Mouse (Mus musculus) CD4-positive, CD25-positive, alpha-beta regulatory T cell, adult 2 months (primary cell): ENCODE measurements at regions not wholly inside any gene's neighbourhood (a gene's known extent, or its start where the extent isn't known, plus 50 kb on each side); places are given as distances from the start of the nearest gene placed in this dataset.

Experiments used
- DNase-seq: peaks from one replicate; pipeline ENCODE4 v3.0.0-alpha.2; 2012; ENCODE audit warnings: low read depth, low spot score

DNA sequence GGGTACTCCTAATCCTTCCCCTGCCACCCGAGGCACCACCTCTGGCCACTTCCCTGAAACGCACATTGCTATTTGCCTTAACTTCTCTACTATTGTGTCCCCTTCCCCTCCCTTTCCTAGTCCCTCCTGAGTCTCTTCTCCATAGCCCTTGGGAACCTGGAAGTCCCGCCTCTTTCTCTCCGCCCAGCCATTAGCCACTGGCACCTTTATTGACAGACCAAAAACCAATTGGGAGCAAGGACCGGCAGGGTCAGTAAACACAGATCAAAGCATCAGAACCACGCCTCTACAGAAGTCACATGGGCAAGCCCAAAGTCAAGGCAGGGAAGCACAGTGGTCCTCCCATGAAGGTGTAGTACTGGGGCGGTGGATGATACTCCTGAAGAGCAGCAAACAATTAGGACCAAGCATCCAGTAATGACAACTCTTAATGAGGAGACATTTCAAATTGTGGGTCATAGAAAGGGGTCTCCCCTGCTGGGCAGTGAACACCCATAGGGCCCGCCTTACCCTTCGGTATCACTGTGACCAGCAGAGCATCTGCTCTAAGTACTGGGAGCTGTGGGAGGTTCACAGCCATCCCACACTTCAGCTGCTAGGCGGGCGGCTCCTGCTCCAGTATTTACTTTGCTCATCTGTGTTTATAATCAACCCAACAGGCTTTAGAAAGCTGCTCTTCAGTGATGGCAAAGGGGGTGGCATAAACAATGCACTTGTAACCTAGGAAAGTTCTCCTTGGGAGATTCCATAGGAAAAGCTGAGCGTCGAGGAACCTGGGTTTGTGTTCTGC is 226.5 kb upstream of the Mphosph6 start:
- no peak for DNase-seq

DNA sequence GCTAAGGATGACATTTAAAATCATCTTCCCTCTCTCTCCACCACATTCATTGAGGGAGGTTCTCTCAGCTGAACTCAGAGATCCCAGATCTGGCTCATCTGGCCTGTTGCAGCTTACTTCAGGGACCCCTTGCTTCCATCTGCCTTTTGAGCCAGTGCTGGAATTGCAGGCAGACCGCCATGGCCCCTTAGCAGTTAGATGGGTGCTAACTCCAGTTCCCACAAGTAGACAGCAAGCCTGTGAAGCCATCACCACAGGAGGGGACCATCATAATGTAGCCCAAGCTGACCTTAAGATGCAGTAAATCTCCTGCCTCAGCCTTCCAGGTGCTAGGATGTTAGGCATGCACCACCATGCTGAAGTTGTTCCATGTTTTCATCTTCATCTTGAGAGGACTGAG is 221.7 kb upstream of the Mphosph6 start:
- no peak for DNase-seq

DNA sequence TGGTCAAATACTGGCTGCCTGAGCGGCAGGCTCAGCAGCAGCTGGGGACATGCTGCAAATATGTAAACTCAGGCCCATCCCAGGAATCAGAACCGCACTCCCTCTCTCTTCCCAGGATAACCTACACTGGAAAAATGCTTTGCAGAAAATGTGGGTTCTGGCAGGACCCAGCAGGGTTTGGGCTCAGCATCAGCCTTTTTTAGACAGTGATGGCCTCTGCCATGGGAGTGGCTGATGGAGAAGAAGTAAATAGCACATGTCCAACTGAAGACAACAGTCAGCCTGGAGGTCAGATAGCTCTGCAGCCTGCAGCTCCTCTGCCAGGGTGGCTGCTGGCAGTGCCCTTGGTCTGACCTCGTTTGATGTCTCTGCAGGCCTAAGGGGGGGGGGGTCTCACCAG is 220.2 kb upstream of the Mphosph6 start:
- no peak for DNase-seq

DNA sequence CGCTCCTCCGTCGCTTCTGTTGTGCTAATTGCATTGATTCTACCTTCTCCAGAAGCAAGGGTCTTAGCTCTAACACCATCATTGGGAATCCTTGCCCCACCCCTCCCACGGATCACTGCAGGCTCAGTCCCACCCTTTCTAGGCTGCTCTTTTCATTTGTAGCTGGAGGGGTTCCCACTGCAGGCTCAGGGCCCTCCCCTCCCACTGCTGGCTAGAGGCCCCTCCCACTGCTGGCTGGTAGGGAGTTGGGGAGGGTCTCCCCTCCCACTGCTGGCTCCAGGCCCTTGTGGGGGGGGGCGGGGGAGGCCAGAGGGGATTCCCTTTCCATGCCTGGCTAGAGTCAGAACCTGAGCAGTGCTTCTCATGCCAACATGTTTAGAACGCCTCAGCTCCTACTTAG is 215.5 kb upstream of the Mphosph6 start:
- DNase-seq: no peak

DNA sequence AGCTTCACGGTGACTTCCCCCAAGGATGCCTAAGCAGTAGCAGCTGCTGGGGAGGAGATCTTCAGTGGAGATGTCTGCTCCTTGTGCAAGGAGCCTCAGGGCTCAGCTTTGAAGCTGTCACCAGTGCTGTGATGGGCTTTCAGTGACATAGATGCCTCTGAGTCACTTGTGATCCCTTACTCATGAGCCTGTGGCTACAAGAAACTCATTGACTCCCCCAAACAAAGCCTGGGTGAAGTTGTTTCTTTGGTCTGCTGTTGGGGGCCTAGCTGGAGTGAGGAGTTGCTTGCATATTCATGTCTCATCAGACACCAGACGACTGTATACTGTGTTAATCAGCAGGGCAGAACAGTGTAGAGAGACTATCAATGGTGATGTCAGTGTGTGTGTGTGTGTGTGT is 203.4 kb upstream of the Mphosph6 start:
- no peak for DNase-seq

DNA sequence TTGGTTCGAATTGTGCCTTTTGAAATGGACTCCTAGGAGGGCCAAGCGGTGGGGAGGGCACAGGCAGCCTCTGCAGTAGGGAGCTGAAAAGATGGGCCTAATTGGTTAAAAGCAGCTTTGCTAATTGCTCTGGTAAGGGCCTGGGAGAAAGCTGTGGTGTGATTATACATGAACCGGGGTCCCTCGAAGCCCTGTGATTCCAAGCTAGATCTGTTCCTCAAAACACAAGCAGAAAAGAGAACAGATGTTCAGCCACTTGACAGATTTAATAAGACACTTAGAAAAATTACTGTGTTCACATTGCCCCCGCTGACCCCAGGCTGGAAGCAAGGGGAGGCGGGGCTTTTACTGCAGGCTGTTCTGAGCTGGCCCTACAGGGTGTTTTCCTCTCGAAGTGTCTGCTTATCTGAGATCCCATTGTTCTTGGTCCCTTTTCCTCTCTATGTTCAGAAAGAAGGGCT is 202.7 kb upstream of the Mphosph6 start:
- DNase-seq: no peak

DNA sequence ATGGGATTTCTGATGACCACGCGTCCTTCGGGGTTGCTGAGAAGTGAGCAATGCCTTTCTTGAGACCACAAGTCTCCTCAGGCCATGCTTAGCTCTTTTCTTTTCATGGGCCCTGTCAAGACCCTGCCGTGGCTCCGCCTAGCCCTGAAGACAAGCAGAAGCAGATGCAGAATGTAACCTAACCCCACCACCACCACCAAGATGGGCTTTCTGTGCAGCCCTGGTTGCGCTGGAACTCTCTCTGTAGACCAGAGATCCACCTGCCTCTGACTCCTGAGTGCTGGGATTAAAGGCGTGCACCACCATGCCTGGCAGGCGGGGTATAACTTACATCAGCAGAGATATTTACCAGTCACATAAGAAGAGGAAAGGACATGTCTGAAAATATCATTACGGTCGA is 199.4 kb upstream of the Mphosph6 start:
- DNase-seq: no peak

DNA sequence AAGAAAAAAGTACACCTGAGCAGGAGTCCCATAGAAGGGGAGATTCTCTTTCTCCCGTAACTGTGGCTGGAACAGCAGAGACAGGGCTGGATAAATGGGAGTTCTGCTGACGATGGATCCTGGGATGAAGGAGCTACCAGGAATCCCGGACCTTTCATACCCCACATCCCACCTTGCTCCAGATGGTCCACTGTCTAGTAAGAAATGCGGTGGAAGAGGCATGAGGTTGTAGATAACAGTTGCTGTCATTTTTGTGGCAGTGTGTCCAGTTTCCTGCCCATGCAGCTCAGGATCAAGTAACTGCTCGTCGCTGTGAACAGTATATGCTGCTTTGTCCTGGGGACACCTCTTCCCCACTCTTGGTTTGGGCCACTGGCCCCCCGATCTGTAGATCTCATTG is 190.1 kb upstream of the Mphosph6 start:
- DNase-seq: no peak

DNA sequence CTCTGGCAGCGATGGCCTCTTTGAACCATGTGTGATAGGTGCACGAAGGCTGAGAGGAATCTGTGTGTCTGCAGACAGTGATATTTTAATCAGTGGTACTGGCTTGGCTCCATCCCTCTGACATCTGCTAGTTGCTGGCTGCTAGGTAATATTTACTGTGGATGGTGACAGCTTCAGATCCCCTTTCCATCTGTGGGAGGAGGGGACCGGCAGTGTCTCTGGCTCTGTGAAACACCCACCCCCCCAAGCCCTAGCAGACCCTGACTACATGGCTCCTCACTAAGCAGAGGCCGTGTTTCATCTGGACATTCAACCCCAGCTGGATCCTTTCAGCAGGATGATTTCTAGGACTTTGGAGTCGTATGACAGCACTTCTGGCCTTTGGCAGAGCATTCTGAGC is 187.0 kb upstream of the Mphosph6 start:
- DNase-seq: no peak

DNA sequence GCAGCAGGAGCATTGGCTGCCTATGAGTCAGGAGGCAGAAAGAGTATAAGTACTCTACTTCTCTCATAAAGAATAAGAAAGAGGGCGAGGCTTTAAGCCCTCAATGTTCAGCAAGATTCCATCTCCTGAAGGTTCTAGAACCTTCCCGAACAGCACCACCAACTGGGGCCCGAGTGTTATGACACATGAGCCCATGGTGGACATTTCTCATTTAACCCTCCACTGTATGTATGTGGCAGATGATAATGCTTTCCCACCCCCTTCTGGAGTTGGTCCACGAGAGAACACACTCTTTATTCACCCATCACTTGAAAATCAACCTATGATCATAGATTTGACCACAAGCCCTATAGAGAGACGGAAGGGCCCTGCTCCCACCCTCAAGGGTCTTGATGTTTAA is 166.6 kb upstream of the Mphosph6 start:
- no peak for DNase-seq

DNA sequence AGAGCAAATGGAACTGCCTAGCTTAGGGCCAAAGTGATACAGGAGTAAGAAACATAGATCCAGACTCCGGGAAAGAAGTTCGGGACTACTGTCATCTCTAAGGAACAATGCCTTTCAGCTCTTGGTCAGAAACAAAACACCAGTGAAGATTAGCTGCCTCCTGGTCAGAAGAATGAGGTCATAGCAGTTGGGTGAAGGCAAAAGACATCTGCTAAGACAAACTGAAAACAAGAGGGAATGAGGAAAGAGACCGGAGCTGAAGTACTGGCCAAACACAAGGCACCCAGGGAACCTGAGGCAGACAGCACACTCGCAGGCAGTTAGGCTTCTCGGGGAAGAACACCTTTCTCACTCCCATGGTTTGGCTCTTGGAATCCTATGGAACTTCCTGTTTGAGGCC is 164.8 kb upstream of the Mphosph6 start:
- no peak for DNase-seq

DNA sequence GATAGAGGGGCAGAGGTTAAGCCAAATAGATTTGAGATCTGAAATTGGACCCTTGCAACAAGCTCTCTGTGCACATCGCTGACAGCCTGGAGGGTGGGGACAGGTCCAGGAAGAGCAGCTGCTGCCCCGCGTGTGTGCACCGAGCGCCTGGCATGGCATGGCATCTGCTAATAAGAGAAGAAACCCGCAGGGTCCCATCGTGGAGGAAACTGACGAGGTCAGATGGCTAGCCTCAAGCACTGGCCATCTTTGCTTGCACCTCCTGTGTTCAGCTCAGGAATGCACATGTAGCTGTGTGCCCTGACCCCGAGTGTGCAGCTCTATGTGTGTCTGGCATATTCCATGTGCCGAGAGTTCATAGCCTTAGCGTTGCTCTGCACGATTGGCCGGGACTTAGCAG is 161.7 kb upstream of the Mphosph6 start:
- no peak for DNase-seq

DNA sequence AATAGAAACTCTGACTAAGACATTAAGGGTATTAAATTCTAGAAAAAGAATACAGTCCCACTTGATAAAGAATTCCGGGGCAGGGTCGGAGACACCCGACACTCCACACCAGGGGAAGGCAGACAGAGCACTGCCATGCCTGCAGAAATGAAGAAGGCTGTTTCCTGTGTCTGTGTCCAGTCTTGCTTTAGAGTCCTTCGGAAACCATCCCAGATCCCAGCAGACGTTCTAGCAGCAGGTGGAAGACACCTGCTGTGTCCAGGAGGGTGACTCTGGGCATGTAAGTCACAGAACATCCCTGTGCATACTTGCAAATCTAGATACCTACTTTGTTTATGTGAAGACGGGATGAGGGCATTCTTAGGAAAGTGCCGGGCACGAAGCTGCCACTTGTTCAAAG is 160.9 kb upstream of the Mphosph6 start:
- no peak for DNase-seq

DNA sequence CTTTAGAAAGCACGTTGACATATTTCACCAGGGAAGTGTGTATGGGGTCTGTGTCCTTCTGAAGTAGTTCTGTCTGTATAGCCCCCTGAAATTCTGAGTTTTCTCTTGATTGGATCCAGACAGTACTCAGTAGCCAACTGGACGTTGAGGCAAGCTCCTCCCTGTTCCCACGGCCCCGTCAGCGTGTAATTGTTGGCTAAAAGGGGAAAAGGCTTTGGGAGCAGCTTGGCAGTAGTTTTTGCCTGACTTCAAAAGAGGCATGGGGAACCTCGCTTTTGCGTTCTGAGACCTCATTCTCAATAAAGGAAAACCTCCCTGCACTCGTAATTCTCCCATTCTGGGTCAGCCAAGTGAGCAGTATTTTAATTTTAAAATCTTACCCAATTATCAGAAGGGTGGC is 157.8 kb upstream of the Mphosph6 start:
- no peak for DNase-seq

DNA sequence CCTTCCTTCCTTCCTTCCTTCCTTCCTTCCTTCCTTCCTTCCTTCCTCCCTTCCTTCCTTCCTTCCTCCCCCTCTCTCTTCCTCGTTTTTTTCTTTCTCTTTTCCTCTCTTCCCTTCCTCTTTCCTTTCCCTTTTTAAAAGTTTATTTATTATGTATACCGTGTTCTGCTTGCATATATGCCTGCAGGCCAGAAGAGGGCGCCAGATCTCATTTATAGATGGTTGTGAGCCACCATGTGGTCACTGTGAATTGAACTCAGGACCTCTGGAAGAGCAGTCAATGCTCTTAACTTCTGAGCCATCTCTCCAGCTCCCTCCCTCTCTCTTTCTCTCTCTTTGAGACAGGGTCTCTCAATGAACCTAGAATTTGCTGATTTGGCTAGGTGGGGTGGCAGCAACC is 157.2 kb upstream of the Mphosph6 start:
- no peak for DNase-seq

DNA sequence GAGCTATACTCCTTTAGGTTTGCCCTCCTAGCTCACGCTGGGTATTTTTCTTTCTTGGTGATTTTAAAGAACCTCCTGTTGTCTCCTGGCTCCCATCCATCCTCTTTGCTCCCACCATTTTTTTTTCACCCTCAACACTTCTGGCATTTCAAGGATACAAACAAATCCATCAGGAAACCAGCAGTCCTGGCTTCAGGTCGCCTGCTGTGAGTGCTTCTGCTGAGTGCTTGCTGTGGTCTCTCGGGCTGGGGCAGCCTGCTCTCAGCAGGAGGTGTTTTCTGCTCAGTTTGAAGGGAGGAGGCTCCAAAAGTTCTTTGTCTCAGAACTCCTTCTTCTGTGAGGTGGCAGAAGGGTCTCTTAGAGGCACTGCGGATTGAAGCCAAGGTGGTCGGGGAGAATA is 149.9 kb upstream of the Mphosph6 start:
- no peak for DNase-seq

DNA sequence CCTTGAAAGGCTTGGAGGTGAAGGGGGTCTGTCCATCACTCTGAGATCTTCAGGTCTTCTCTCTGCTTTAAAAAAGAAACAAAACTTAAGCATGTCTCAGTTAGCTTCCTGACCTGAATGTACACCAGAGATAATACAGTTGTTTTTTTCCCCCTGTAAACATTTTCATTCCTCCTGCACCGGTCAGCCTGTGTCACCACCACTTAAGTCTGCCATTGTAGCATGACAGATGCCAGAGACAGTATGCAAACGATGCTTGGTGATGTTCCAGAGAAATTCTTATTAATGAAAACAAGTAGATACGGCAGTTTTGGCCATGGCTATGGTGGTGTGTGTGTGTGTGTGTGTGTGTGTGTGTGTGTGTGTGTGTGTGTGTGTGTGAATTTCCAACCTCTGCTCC is 144.8 kb upstream of the Mphosph6 start:
- no peak for DNase-seq

DNA sequence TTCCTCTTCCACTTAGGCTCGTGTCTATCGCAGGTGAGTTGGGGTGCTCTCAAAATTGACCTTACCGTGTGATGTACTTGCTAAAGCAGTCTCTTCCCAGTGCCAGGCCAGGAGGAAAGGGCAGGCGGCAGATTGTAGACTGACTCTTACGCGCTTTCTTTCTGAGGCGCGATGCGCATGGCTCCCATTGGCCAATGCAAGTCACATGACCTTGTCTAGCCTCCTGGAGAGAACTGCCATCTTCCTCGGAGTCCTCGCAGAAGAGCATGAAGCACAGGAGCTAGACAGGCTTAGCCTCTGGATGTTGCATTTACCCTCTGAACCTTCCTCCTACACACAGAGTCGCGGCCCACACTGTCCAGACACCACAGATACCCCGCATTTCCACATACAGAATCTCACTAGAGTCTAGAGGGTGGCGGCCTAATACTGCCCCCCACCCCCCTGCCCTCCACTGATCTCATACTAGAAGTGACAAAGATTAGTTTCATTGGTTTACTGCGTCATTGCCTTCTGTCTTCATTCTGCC is 132.9 kb upstream of the Mphosph6 start:
- no peak for DNase-seq

DNA sequence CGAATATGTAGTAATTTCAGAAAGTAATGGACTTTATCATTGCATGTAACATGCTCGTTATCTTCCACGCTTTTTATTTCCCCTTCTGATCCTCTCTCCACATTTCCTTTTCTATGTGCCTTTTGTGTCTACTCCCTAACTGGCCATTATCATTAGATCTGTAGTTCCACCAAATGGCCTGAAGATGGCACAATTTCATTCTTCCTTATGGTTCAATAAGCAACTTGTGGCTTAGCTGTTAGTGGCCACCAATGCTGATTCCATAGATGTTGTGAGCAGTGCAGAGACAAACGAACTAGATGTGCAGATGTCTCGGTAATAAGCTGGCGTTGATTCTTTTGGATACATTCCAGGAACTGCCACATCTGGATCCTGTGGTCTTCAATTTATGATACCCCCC is 128.9 kb upstream of the Mphosph6 start:
- DNase-seq: peak; percentile 3

DNA sequence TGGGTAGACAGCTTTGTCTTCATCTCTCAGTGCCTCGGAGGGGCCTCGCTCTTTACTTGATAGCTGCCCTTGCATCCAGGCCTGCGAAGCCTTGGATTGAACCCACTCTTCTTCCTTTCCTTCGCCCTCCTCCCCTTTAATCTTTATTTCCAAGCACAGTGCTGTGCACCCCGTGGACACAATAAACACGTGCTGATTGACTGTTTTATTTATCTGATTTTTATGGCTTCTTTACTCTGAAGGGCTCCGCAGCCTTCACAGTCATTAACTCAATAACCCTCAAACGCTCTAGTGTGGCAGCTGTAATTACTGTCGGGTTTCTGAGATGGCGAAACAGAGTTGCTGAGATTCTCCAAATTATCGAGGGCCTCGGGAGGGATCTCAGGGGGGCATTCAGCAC is 127.9 kb upstream of the Mphosph6 start:
- DNase-seq: no peak

DNA sequence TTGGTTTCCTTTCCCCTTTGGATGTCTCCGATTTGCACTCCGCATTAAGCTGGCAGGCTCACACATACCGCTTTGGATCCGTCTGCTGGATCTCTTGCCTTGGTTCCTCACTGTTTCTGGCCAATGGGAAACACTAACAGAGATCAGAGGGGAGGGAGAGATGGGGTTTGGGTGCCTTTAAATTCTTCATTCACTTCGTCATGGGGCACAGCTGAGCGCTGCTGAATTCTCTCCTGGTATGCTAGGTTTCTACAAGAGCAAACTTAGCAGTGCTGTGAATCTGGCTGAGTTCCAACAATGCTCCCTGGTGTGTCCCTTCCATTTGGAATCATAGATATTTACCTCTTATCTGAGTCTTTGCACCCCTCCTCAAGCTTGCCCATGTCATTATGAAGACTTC is 121.6 kb upstream of the Mphosph6 start:
- DNase-seq: no peak

DNA sequence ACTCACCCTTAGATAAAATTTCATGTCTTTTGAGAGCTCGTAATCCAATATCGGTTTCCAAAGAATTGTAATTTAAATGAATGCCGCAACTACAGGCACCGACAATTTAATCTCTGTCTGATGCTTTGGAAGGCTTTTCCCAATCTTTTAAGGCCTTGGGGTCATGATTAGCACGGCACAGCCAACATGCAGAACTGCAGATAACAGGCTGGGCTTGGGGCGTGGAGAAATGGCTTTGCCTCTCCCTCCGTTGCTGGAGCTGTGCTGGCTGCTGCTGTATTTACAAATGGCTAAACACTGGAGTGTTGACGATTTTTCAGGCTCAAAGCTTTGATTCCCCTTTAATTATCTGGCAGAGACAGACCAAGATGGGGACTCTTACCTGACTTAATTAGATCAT is 101.3 kb upstream of the Mphosph6 start:
- DNase-seq: no peak

DNA sequence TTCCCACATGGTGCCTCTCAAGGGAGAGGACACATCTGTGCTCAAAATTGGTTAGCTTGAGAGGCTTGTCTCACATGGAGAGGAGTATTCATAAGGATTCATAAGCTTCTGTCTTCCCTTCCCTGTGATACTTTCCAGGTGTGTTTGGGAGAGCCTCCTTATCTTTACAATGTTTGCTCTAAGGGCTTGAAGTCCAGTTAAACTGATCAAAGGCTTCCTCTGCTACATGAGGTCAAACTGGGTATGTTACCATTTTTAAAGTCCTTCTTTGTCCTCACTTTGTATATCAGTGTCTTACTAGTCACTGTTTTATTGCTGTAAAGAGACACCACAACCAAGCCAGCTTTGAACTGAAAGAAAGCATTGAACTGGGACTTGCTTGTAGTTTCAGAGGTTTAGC is 98.1 kb upstream of the Mphosph6 start:
- no peak for DNase-seq

DNA sequence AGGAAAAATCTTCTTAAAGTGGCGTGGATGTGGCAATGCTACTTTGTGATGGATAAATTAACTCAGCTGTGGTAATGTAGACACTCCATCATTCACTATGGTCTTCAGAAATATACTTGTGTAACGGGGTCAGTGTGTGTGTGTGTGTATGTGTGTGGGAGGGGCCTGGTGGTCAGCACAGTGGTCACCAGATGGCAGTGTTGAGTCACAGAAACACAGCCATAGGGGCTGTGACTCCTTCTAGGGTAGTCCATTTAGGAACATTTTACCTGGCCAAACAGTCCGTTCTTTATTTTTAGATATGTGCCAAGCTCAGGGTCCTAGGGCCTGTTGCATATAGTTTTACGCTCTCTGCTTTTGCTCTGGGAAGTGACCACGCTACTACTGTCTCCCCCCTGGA is 96.3 kb upstream of the Mphosph6 start:
- no peak for DNase-seq
